Mouse (Mus musculus) right cerebral cortex, postnatal 25 days (tissue): ENCODE data around the gene Prkci.

Source experiments
- DNase-seq: peaks from one replicate; pipeline ENCODE4 v3.0.0; 2022

Gene Prkci

GRCm38 (mm10) chr3:31050375-31050774, 54.8 kb downstream of the Prkci start:
- DNase-seq: no peak

- no peak for DNase-seq
Observed at GRCm38 (mm10) chr3:31051730-31052129, 56.2 kb downstream of the Prkci start.

- DNase-seq: no peak
Observed at GRCm38 (mm10) chr3:31053191-31053590, 57.6 kb downstream of the Prkci start.

DNA sequence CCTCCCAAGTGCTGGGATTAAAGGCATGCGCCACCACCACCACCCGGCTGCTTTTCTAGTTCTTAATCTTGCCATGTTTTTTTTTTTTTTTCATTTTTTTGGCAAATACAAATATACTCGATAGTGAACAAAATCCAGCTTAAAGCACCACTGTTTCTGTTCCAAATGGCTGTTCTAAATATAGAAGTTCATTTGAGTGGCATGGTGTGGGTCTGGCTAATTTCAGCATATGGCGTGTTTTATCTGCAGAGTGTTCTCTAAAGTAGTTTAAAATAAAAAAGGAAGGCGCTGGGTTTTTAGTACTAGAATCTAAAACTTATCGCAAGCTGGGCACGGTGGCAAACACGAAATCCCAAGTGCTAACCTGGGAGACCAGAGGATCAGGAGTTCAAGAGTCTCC, 59.3 kb downstream of the Prkci start:
- no peak for DNase-seq

- DNase-seq: no peak
Observed at GRCm38 (mm10) chr3:31056047-31056650, 60.6 kb downstream of the Prkci start.

DNA sequence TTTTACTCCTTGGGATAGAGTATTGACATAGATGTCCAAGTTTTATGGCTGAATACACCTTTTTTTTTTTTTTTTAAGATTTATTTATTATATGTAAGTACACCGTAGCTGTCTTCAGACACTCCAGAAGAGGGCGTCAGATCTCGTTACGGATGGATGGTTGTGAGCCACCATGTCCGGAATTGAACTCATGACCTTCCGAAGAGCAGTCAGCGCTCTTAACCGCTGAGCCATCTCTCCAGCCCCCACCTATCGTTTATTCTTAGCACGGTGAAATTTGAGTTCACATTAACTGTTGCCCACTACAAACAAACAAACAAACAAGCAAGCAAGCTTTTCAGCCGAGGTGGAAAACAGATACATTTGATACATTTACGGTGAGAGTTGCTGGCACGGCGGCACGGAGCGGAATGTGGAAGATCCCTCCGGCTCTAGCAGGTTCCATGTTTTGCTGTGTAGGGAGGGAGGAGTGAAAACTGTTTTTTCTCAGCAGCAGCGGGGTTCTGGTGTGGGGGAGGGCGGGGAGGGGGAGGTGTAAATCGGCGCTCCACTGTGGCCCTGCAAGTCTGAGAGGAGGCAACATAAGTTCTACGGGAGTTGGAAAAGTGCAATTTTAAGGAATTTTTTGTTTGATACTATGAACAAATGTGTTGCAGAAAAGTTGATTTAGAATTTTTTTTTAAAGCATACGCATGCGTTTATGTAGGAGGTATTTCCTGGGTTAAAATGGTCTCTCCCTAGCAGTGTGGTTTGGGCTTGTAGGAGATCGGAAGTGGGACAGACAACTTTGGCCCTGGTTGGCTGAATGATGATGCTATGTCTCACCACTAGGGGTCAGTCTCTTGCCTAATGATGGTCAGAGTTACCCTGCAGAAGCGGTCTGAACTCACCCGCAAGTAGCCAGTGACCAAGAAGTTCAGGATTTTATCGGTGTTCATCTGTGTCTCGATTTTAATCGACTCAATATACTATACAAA, 61.4 kb downstream of the Prkci start:
- DNase-seq: peak; percentile 62

DNA sequence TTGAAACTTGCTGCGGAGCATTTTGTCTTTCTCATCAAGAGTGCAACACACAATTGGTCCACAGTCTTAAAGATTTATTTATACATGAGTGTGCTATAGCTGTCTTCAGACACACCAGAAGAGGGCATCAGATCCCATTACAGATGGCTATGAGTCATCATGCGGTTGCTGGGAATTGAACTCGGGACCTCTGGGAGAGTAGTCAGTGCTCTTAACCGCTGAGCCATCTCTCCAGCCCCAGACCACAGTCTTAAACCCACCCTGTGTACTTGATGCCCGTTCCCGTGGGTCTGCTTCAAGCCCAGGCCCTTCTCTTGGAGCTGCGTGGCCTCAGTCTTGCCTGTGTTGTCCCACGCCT, 65.2 kb downstream of the Prkci start:
- no peak for DNase-seq

GRCm38 (mm10) chr3:31061103-31061785, 65.7 kb downstream of the Prkci start:
- DNase-seq: no peak

GRCm38 (mm10) chr3:31061786-31062120, 66.2 kb downstream of the Prkci start:
- DNase-seq: no peak

DNA sequence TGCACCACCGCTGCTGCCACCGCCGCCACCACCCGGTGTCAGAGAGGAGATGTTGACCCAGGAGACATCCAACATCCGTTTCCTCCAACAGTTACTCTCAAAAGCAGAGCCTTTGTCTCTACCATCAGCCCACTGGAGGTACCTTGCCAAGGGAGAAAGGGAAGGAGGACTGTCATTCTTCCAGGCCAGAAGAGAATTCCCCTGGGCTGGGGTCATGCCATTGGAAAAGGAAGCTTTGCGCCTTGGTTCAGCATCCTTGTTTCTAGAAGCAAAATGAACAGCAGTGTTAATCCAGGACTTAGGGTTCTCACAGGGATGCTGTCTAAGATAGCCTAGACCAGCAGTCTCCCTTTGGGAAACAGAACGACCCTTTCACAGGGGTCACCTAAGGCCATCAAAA, 66.8 kb downstream of the Prkci start:
- DNase-seq: no peak

- DNase-seq: no peak
Observed at GRCm38 (mm10) chr3:31068482-31068881, 72.9 kb downstream of the Prkci start.

DNA sequence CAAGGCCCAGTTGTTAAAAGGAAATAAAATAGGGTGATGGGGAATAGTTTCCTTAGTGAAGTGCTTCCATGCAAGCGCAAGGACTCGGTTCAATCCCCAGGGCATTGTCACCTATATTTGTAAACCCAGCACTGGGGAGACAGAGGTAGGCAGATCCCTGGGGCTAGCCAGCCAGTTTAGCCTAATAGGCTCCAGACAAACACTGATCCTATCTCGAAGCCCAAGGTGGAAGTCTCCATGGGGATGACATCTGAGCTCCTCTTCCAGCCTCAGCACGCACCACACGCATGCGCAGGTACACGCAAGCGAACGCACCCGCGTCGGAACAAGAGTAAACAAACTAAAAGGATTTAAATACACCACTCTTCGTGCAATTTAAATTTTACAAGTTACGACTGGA, 76.3 kb downstream of the Prkci start:
- DNase-seq: no peak

GRCm38 (mm10) chr3:31075808-31076207, 80.3 kb downstream of the Prkci start:
- DNase-seq: no peak

- no peak for DNase-seq
Observed at GRCm38 (mm10) chr3:31077068-31077703, 81.6 kb downstream of the Prkci start.

GRCm38 (mm10) chr3:31079450-31079849, 83.9 kb downstream of the Prkci start:
- DNase-seq: no peak

DNA sequence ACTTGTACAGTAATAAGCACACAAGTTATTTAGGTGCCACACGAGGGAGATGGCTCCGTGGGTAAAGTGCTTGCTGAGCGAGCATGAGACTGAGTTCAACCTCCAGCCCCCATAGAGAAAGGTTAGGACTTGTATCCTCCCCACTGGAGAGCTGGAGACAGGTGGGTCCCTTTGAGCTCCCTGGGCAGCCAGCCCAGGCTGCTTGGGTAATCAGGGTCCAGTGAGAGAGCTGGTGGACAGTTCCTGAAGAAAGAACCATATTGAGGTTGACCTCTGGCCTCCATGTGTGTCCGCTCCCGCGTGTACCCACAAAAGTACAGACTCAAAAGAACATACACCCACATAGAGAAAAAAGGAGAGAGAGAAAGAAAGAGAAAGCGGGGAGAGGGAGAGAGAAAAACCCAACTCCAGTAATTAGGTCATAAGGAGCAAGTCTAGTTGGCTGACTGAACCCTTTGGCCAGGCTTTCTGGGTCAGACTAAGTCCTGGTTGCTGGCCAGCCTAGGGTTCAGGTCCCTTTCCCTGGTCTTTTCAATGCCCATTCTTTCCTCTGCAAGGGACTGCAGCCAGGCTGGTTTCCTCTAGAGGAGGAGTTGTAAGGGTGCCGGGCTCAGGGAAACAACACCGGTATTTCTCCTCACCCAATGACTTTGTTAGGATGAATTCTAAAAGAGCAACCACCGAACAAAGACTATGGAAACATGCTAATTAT, 85.4 kb downstream of the Prkci start:
- DNase-seq: no peak

- no peak for DNase-seq
Observed at GRCm38 (mm10) chr3:31082838-31083506, 87.4 kb downstream of the Prkci start.

- no peak for DNase-seq
Observed at GRCm38 (mm10) chr3:31083507-31084245, 88.1 kb downstream of the Prkci start.

GRCm38 (mm10) chr3:31085000-31085399, 89.5 kb downstream of the Prkci start:
- no peak for DNase-seq

- DNase-seq: no peak
Observed at GRCm38 (mm10) chr3:31088789-31089775, 93.5 kb downstream of the Prkci start.
